In genomic region chr9:40575053-40575985, GRCm38 (mm10) we compare ENCODE assay signal across 8 mouse cellular contexts. TPM values are rescaled to one million over a fixed set of nuclear protein-coding genes. Genes with fewer than 3 reads are reported as not detected.
DNase-seq lines count a peak whose midpoint lies in the region; ATAC-seq and TF ChIP-seq lines count a peak whose summit lies in the region.

No protein-coding gene starts in this region.

- H3K36me3 ChIP-seq in lung, postnatal 0 days (ENCODE audit: insufficient read depth, low read length), result no peaks in the 10 kb centered on the region

- WGBS in lung, postnatal 0 days, result 33% methylated on average over 14 of the region's 14 CpGs

- H3K27me3 ChIP-seq in lung, postnatal 0 days (replicated peaks; ENCODE audit: insufficient read depth, low read length), result no peaks in the 10 kb centered on the region

- peak; percentile 83 for TF ChIP-seq EP300 in lung, postnatal 0 days (IDR thresholded peaks at IDR 0.05)

- peak; percentile 71 to 88 for DNase-seq in adrenal gland, adult (ENCODE audit: inconsistent age in 2 of 2, low spot score in 1 of 2)
- DNase-seq in adrenal gland, adult 18-20 months (ENCODE audit: low spot score in 2 of 2), result no peak
- DNase-seq in retina, postnatal 1 day, result peak; percentile 19
- no peak for DNase-seq in retina, embryonic 14.5 days (ENCODE audit: low spot score)
- peak; percentile 91 for DNase-seq in lung, postnatal 0 days (ENCODE audit: low spot score)
- DNase-seq in frontal cortex, postnatal 14 days (ENCODE audit: low spot score in 2 of 2), result no peak
- no peak for DNase-seq in left cerebral cortex, postnatal 10 days (ENCODE audit: extremely low spot score in 1 of 2, low spot score in 2 of 2)

- H3K4me1 ChIP-seq in lung, postnatal 0 days (ENCODE audit: insufficient read depth, low read depth, low read length), result peaks cover 4% of the 10 kb centered on the region; the same call in 1 of the 2 replicates

- no peak for TF ChIP-seq CTCF in lung, postnatal 0 days (IDR thresholded peaks at IDR 0.05)

- peak overlapping the region; percentile 66 for H3K27ac ChIP-seq in lung, postnatal 0 days (ENCODE audit: low read length)

- H3K9me3 ChIP-seq in lung, postnatal 0 days (ENCODE audit: low read length), result no peaks in the 10 kb centered on the region

- intact Hi-C loops in left cerebral cortex, postnatal 10 days (cut with DNase I), result no loop called here

- H3K9ac ChIP-seq in lung, postnatal 0 days (replicated peaks; ENCODE audit: low read depth), result no peak overlapping the region

- H3K4me3 ChIP-seq in lung, postnatal 0 days (ENCODE audit: low read depth, low read length), result no peak overlapping the region

- peak; percentile 17 to 55; a peak in 1 of 4 replicates for ATAC-seq in hematopoietic stem cell, adult 5-6 weeks (replicated peaks in 1 of 2; ENCODE audit: insufficient read depth in 1 of 2, low FRiP score in 2 of 2, low TSS enrichment in 1 of 2, low read depth in 1 of 2, poor library complexity in 2 of 2, severe bottlenecking in 2 of 2)
- ATAC-seq in lung, postnatal 0 days, result peak; percentile 93

- H3K4me2 ChIP-seq in lung, postnatal 0 days (replicated peaks; ENCODE audit: low read depth, low read length), result peak overlapping the region; percentile 22; the same call in 1 of the 2 replicates

RNA-seq across cellular contexts. Expression of gene Gramd1b, which starts 44.1 kb away (rescaled TPM):
- 1,000 to 10,000 TPM in 1 of 2 experiments, 100 to 1,000 TPM in 1; 440 to 1,090 TPM for total RNA-seq in adrenal gland, adult 18-20 months (2021)
- total RNA-seq in hematopoietic stem cell, adult 5-6 weeks (2017), result 27.5 and 33.2 TPM in 2 replicates
- 2.2 and 3.0 TPM in 2 replicates for polyA plus RNA-seq in lung, postnatal 0 days (2015; fragmentation: Nextera tagmentation; extraction: Ambion mirVana)
- total RNA-seq in left cerebral cortex, postnatal 10 days (2021), result 100 to 1,000 TPM; 128 to 136 TPM

Comparison
In these comparisons a context has a peak if more than half of its experiments do, and no peak if none do; other contexts are left out.
1. DNase-seq: peak in adrenal gland, adult (2 of 2), retina, postnatal 1 day (single experiment) and lung, postnatal 0 days (single experiment); none in adrenal gland, adult 18-20 months (0 of 2), retina, embryonic 14.5 days (single experiment), frontal cortex, postnatal 14 days (0 of 2) and left cerebral cortex, postnatal 10 days (0 of 2).